In genomic region chr17:34685120-34686110, GRCm38 (mm10) we compare ENCODE assay signal across 9 mouse cellular contexts. TPM values are rescaled to one million over a fixed set of nuclear protein-coding genes. Genes with fewer than 3 reads are reported as not detected.
DNase-seq lines count a peak whose midpoint lies in the region; ATAC-seq lines count a peak whose summit lies in the region.
"Had no signal": no experiment of that assay in that cellular context is flagged by ENCODE, and none has a peak within 500 bp of the region (broad histone marks: within the 10 kb centered on the region; RNA-seq: fewer than 3 reads in every experiment).

No protein-coding gene starts in this region.

- H3K27ac ChIP-seq in neural tube, embryonic 13.5 days (replicated peaks): no peak overlapping the region
- H3K27ac ChIP-seq in heart, embryonic 12.5 days (ENCODE audit: poor library complexity, severe bottlenecking): peak overlapping the region; percentile 40; the same call in 1 of the 2 replicates

- H3K9me3 ChIP-seq in neural tube, embryonic 13.5 days: no peaks in the 10 kb centered on the region
- peaks cover 6% of the 10 kb centered on the region; the same call in 1 of the 2 replicates for H3K9me3 ChIP-seq in heart, embryonic 12.5 days (replicated peaks)

- peaks cover 19% of the 10 kb centered on the region; the same call in 1 of the 2 replicates for H3K4me1 ChIP-seq in neural tube, embryonic 13.5 days (replicated peaks)
- H3K4me1 ChIP-seq in heart, embryonic 12.5 days (replicated peaks): peaks cover 38% of the 10 kb centered on the region

- H3K9ac ChIP-seq in neural tube, embryonic 13.5 days: no peak overlapping the region
- H3K9ac ChIP-seq in heart, embryonic 12.5 days: no peak overlapping the region

- DNase-seq in cerebellum, postnatal 14 days: peak; percentile 75 to 89
- DNase-seq in cerebellum, adult 9-10 months: no peak
- no peak for DNase-seq in neural tube, embryonic 10.5 days (ENCODE audit: extremely low spot score, low spot score)
- no peak for DNase-seq in embryo, embryonic 10.5 days (ENCODE audit: low spot score)

- 84% methylated on average over 28 of the region's 28 CpGs for WGBS in neural tube, embryonic 13.5 days
- 72% methylated on average over 28 of the region's 28 CpGs for WGBS in heart, embryonic 12.5 days

- no peak overlapping the region for H3K4me2 ChIP-seq in neural tube, embryonic 13.5 days
- no peak overlapping the region for H3K4me2 ChIP-seq in heart, embryonic 12.5 days

- no peaks in the 10 kb centered on the region; the same call in 1 of the 2 replicates for H3K27me3 ChIP-seq in neural tube, embryonic 13.5 days
- H3K27me3 ChIP-seq in heart, embryonic 12.5 days (replicated peaks): peaks cover 3% of the 10 kb centered on the region

- H3K4me3 ChIP-seq in neural tube, embryonic 13.5 days: no peak overlapping the region
- H3K4me3 ChIP-seq in heart, embryonic 12.5 days: no peak overlapping the region

- 0 out of 2 replicates have a peak, but pooled peaks have one; percentile 34 for ATAC-seq in neural tube, embryonic 13.5 days (ENCODE audit: low read depth)
- ATAC-seq in heart, embryonic 12.5 days (ENCODE audit: insufficient number of reproducible peaks, low FRiP score): no peak
- ATAC-seq in megakaryocyte-erythroid progenitor cell, adult 5-6 weeks (replicated peaks; ENCODE audit: low FRiP score, low TSS enrichment, poor library complexity, severe bottlenecking): 0 out of 2 replicates have a peak, but pooled peaks have one; percentile 19
- no peak for ATAC-seq in CD4-positive, CD25-positive, alpha-beta regulatory T cell, adult 4 months

- no peaks in the 10 kb centered on the region for H3K36me3 ChIP-seq in neural tube, embryonic 13.5 days
- H3K36me3 ChIP-seq in heart, embryonic 12.5 days: no peaks in the 10 kb centered on the region

RNA-seq across cellular contexts. Expression of gene Tnxb, which starts 15.1 kb away (rescaled TPM):
- polyA plus RNA-seq in neural tube, embryonic 13.5 days (2015; fragmentation: Nextera tagmentation; extraction: Ambion mirVana): 0.11 and 0.14 TPM in 2 replicates
- 0.77 and 0.98 TPM in 2 replicates for polyA plus RNA-seq in heart, embryonic 12.5 days (2016; fragmentation: Nextera tagmentation; extraction: Ambion mirVana)
- total RNA-seq in megakaryocyte-erythroid progenitor cell, adult 5-6 weeks (2014; fragmentation: Nextera tagmentation): not detected in 2 replicates
- not detected in 2 replicates for total RNA-seq in megakaryocyte-erythroid progenitor cell, adult 5-6 weeks (2017)
- not detected for polyA plus RNA-seq in CD4-positive, CD25-positive, alpha-beta regulatory T cell, adult 4 months (2017; shearing (Covaris generic))
- total RNA-seq: CH12.LX had no signal

RNA-seq across cellular contexts. Expression of gene Atf6b, which starts 38.5 kb away (rescaled TPM):
- 106 TPM in 2 replicates for polyA plus RNA-seq in neural tube, embryonic 13.5 days (2015; fragmentation: Nextera tagmentation; extraction: Ambion mirVana)
- polyA plus RNA-seq in heart, embryonic 12.5 days (2016; fragmentation: Nextera tagmentation; extraction: Ambion mirVana): 63.2 and 67.0 TPM in 2 replicates
- 20.6 and 31.3 TPM in 2 replicates for total RNA-seq in megakaryocyte-erythroid progenitor cell, adult 5-6 weeks (2014; fragmentation: Nextera tagmentation)
- total RNA-seq in megakaryocyte-erythroid progenitor cell, adult 5-6 weeks (2017): 8.7 and 11.5 TPM in 2 replicates
- polyA plus RNA-seq in CD4-positive, CD25-positive, alpha-beta regulatory T cell, adult 4 months (2017; shearing (Covaris generic)): 10 to 100 TPM; 15.2 to 20.2 TPM

RNA-seq across cellular contexts. Expression of gene Fkbpl, which starts 40.9 kb away (rescaled TPM):
- 17.1 and 18.6 TPM in 2 replicates for polyA plus RNA-seq in neural tube, embryonic 13.5 days (2015; fragmentation: Nextera tagmentation; extraction: Ambion mirVana)
- 10.2 and 11.1 TPM in 2 replicates for polyA plus RNA-seq in heart, embryonic 12.5 days (2016; fragmentation: Nextera tagmentation; extraction: Ambion mirVana)
- total RNA-seq in megakaryocyte-erythroid progenitor cell, adult 5-6 weeks (2014; fragmentation: Nextera tagmentation): 5.5 TPM in 2 replicates
- total RNA-seq in megakaryocyte-erythroid progenitor cell, adult 5-6 weeks (2017): 14.7 and 26.2 TPM in 2 replicates
- 1 to 10 TPM; 3.6 to 5.9 TPM for polyA plus RNA-seq in CD4-positive, CD25-positive, alpha-beta regulatory T cell, adult 4 months (2017; shearing (Covaris generic))

RNA-seq across cellular contexts. Expression of gene Prrt1, which starts 56.1 kb away (rescaled TPM):
- 3.8 and 4.2 TPM in 2 replicates for polyA plus RNA-seq in neural tube, embryonic 13.5 days (2015; fragmentation: Nextera tagmentation; extraction: Ambion mirVana)
- 0.17 TPM in 1 of 2 replicates, not detected in the other for polyA plus RNA-seq in heart, embryonic 12.5 days (2016; fragmentation: Nextera tagmentation; extraction: Ambion mirVana)
- total RNA-seq in megakaryocyte-erythroid progenitor cell, adult 5-6 weeks (2014; fragmentation: Nextera tagmentation): 0.59 TPM in 1 of 2 replicates, not detected in the other
- 0.75 TPM in 1 of 2 replicates, not detected in the other for total RNA-seq in megakaryocyte-erythroid progenitor cell, adult 5-6 weeks (2017)
- polyA plus RNA-seq in CD4-positive, CD25-positive, alpha-beta regulatory T cell, adult 4 months (2017; shearing (Covaris generic)): 1 to 10 TPM; 1.4 to 2.2 TPM
- total RNA-seq: CH12.LX had no signal

RNA-seq across cellular contexts. Expression of gene Ppt2, which starts 57.1 kb away (rescaled TPM):
- polyA plus RNA-seq in neural tube, embryonic 13.5 days (2015; fragmentation: Nextera tagmentation; extraction: Ambion mirVana): 23.7 and 25.0 TPM in 2 replicates
- polyA plus RNA-seq in heart, embryonic 12.5 days (2016; fragmentation: Nextera tagmentation; extraction: Ambion mirVana): 28.9 TPM in 2 replicates
- 31.3 and 35.4 TPM in 2 replicates for total RNA-seq in megakaryocyte-erythroid progenitor cell, adult 5-6 weeks (2014; fragmentation: Nextera tagmentation)
- total RNA-seq in megakaryocyte-erythroid progenitor cell, adult 5-6 weeks (2017): 10.4 and 17.0 TPM in 2 replicates
- polyA plus RNA-seq in CD4-positive, CD25-positive, alpha-beta regulatory T cell, adult 4 months (2017; shearing (Covaris generic)): 10 to 100 TPM; 20.6 to 32.2 TPM

Comparison
In these comparisons a context has a peak if more than half of its experiments do, and no peak if none do; other contexts are left out.
1. DNase-seq: peak in cerebellum, postnatal 14 days (2 of 2); none in cerebellum, adult 9-10 months (single experiment), neural tube, embryonic 10.5 days (single experiment) and embryo, embryonic 10.5 days (single experiment).
2. ATAC-seq: peak in neural tube, embryonic 13.5 days (single experiment) and megakaryocyte-erythroid progenitor cell, adult 5-6 weeks (single experiment); none in heart, embryonic 12.5 days (single experiment) and CD4-positive, CD25-positive, alpha-beta regulatory T cell, adult 4 months (single experiment).